Mouse (Mus musculus): Measurements from ENCODE around the gene Nars2.
A peak's percentile ranks its signal among the peaks of the same experiment; 100 is the strongest.

The Nars2 gene

DNA sequence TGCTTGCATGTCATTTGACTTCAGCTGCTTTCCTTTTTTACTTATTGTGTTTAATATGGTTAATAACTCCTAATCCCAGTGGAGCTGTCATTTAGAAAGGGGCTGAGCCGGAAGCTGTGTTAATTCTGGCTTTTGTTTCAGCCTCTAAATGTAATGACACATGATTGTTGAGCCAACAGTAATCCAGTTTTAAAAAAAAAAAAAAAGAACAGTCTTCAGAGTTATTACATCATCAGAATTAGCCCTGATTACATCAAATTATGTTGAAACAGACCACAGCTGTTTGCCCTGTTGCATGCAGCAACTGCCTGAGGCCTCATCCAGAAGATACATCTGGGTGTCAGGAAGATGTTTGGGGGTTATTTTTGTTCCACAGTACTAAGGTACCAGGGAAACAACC lies 123.7 kb downstream of the Nars2 start:
- no peak for DNase-seq

DNA sequence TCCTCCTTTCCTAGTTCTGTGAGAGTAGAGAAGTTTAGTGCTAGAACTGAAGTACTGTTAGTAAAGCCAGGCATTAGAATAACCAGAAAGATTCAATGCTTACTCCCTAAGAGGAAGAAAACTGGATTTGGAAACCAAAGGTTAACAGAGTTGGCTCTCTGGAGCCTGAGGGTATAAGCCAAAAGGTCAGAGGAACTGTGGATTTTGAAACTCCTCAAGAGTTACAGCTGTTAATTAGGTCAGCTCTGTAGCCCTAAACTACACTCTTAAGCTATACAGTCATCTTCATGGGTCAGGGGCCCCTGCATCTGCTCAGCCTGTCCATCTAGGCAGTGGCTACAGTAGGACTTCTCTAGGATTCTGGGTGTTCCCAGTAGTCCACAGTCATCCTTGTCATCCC lies 125.7 kb downstream of the Nars2 start:
- DNase-seq: no peak

DNA sequence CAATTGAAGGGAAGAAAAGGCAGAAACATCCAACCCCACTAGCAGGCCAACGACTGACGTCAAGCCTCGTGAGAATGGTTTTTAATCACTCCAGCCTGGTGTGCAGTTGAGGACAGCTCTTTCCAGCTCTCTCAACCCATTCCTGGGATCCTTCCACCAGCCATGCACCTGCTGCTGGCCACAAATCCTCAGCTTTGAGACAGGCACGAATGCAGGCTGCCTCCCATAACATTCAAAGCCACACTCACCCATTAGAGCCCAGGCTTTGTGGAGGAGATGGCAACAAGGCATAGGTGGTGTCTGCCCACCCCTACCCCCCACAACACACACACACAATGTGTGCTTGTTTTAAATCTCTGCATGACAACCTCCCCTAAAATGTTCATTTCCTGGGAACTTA lies 127.4 kb downstream of the Nars2 start:
- DNase-seq: no peak

DNA sequence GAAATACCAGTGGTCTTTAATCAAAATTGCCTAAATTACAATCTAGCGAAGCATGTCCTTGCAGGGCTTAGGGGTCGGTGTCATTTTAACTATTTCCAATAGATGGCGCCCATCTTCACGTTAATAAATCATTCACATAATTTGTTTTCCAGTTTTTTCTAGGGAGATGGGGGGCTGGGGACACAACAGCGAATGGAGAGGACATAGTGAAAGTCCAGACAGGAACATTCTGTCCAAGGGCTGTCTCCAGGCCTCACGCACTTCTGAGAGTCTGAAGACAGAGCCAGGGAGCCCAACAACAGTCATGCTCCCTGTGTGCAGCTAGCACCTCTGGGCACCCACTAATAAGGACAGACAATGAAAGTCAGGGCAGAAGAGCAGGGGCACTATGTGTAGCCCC lies 127.8 kb downstream of the Nars2 start:
- peak in 1 of 2 experiments; percentile 61 for DNase-seq

DNA sequence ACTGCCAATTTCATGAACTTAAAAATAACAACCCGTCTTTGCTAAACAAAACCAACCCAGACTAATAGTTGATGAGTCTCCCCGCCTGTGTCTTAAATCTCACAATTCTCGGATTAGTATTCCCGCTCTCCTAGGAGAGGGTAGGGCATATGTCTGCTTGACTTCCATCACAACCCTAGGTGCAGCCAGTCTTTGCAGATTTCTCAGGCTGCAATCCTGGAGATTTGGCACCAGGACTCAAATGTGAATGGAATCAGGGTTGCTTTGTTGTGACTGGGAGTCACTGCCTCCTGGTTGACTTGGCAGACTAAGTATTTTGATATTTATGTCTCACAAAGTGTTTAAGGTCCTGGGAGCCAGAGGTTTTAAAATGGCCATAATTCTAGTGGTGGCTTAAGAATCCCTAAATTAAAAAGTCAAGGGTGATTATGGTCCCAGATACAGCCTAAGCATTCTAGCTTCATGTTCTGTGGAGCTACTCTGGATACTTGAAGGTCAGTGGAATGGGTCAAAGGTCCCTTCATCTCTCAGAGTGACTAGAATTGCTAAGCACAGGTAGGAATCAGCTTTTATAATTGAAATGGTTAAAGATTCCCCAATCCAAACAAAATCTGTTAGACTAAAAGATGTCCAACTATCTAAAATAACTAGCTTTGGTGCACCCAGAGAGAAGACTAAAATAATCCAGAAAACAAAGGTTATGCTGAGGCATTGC lies 128.5 kb downstream of the Nars2 start:
- DNase-seq: no peak

DNA sequence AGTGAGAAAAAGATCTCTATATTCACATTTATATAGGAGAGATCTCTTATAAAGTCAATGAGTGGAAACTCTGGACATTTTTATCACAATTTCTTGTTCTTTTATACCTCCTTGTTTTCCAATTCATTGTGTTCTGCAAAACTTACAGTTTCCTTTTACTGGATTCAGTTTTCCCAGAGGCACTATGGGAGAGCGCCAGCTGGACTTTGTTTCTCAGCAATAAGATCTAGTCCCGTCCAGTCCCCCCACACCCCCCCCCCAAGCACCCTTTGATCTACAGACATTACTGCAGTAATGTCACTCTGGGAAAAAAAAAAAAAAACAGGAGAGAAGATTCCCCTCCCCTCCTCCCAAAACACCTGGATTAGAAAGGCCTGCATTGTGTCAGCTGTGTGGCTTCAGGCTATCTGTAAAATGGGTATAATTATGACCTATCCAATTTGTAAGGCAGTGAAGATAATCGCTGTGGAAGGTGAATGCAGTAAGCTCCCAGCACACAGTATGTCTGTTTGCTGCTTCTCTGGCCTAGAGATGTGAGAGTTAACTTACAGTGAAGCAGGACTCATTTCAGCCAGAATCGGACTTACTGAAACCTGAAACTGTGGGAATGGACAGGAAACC lies 129.4 kb downstream of the Nars2 start:
- DNase-seq: no peak

DNA sequence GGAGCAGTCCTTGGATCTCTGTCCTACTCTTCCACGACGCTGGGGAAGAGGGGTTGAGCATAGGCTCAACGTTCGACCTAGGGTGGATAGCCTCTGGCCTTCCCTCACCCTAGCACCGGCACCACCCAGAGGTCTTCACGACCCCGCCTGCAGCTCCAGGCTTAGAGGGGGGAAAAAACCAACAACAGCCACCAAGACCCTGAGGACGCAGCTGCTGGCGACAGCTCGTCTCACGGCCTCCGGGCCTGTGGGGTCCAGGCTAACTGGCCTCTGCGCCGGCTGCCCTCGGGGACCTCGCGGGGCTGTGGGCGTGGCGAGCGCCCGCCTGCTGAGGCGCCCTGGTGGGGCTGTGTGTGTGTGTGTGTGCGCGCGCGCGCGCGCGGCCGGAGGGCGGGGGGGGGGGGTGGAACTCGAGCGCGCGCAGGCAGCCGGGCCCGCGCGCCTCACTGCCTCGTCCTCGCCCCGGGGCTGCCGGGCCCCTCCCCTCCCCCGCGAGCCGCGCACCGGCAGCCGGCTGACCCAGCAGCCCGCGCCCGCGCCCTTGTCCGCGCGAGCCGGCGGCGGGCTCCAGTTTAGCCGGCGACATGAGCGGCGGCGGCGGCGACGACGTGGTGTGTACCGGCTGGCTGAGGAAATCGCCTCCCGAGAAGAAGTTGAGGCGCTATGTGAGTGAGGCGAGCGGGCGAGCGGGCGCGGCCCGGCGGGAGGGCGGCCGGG lies 130.1 kb downstream of the Nars2 start, which contains the start of gene Gab2:
Gene Gab2, plus strand, starts transcription at position 345 of the 717 bp plus-strand sequence.
- DNase-seq: peak; percentile 74 to 78

DNA sequence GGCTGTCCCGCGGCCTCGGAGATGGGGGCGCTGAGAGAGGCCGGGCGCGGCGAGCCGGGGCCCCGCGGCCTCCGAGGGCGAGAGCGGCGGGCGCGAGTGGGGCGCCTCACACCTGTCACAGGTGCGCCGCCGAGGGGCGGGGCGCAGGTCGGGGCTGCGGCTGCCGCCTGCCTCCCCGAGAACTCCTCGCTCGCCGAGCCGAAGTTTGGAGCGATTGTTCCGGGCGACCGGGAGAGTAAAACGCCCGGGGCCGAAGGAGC lies 130.6 kb downstream of the Nars2 start:
- DNase-seq: no peak

DNA sequence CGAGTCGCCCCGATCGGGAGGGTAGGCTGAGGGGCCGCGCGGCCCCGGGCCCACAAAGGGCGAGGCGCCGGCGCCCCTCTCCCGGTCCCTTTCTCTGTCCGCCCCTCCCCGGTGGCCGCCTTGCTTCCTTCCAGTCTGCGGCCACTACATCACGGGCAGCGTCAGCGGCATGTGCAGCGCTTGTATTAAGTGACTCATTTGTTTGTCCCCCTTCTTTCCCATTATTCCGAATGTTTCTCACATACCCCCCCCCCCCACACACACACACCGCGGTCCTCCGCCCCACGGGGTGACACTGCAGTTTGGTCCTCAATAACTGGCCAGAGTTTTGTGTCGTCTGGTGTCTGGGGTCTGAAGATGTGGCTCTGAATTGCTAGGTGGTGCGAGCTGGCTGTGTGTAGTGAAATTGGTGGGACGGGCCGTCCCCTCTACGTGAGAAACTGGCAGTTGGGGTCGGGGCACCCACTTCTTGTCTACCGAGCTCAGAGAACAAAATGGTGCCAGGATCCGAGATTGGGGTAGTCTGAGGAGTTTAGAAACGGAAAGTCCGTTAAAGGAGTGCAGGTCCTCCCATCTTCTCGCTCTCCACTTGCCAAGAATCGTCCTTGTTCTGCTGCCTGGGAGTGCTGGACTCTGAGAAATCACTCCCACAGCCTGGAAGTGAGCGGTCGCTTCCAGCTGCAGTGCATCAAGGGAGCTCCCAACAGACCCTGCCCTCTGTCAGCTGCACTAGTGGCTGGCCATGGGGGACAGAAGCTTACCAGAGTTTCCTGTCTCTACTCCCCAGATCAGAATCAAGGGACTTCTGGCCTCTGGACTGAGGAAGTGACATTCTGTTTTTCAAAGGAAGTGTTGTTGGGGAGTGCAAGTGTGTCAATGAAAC lies 131.2 kb downstream of the Nars2 start:
- DNase-seq: peak; percentile 66 to 76

DNA sequence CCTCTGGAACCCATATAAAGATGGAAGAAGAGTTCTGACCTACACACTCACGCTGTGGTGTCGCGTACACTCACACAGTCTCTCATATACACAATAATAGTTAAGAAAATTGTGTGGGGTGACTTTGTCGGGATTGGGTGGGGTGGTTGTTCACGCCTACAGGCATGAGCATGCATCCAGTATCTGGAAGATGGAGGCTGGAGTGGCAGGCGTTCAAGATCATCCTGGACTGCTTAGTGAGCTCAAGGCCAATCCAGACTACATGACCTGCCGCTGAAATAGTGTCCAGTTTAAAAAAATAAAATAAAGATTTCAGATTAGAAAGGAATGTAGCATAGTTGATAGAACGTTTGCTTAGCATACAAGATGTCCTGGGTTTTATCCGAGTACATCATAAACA lies 132.3 kb downstream of the Nars2 start:
- DNase-seq: no peak

DNA sequence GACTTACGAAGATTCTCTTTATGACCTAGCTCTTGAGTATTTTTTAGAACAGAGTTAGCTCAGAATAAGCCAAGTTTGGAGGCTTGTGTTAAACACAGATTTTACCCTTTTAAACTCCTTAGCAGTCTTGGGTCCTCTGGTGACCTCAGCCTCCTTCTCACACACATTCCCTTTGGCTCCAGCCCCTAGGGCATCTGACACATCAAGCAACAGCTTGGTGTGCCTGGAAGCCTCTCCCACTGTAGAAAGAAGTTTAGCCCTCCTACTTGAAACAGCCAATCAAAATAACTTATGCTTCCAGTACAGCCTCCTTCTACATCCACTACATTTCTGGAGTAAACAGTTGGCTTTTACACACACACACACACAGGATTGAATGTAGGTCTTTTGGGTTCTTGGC lies 132.9 kb downstream of the Nars2 start:
- peak; percentile 51 to 56 for DNase-seq

DNA sequence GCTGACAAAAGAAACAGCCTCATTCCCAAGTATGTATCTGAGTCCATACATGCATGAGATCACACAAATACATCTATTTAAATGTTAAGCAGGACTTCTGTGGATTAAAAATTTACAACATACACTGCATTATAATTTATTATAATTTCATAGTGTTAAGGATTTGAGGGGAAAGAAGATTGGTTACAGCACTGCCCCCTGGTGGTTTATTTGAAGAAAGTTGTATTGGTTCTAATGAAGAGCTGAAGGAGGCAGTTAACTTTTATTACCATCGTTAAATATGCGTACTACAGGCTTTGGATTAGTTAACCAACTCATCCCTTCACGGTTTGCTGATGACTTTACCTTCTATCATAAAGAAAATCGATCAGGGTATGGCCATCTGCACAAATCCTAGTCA lies 134.0 kb downstream of the Nars2 start:
- peak in 1 of 2 experiments; percentile 25 for DNase-seq

DNA sequence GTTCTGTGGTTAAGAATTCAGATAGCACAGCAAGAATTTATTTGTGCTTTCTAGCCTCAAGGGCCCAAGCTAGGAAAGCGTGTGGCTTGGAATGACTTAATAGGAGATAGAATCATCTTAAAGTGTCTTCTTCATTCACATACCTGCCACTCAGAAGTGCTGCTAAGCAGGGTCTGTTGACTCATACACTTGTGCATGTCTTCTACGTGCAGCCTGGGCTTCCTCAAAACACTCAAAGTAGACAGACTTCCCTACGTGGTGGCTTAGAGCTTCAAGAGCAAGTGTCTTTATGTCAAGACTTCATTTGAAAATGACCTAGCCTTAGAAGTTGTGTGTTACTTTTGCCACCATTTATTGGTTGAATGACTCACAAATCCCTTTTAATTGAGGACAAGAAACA lies 142.9 kb downstream of the Nars2 start:
- DNase-seq: no peak

DNA sequence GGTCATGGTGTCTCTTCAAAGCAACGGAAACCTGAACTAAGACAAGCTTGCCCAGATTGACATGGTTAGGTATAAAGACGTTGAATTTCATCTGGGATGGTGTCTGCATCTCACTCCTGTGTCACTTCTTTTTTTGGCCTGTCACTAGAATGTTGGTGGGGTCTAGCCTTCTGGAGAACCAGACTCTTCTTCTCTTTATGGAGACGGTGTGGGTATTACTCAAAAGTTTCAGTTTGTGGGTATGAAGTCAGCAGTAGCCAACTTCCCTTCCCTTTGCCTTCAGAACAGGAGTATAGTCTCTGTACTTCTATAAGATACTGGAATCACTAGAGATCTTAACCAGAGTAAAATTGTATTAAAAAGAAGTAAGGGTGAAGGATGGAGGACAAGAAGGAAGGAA lies 156.8 kb downstream of the Nars2 start:
- DNase-seq: no peak

Measured in lung, adult 18-20 months (tissue).